ENCODE assay signal across 11 mouse cellular contexts in the genomic region with DNA sequence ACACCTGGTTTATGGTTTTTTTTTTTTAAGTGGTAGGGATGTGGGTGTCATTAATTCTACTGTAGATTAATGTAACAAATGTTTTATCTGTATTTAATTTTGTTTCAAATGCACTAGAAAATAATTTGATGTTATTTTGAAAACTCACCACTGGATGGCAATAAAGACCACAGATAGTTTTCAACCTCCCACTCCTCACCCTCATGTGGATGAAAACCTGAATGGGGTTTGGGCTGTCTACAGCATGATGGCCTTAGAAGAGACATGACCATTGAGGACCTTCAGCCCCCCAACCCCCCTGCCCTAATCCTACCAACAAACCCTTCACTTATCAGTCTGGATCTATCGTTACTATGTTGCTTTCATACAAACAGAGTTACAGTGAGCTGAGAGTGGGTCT. TPM values are rescaled to one million over a fixed set of nuclear protein-coding genes. Genes with fewer than 3 reads are reported as not detected.
DNase-seq lines count a peak whose midpoint lies in the region; ATAC-seq lines count a peak whose summit lies in the region.
"Had no signal": no experiment of that assay in that cellular context is flagged by ENCODE, and none has a peak within 500 bp of the region (broad histone marks: within the 10 kb centered on the region; RNA-seq: fewer than 3 reads in every experiment).

No protein-coding gene starts in this region.

- H3K27me3 ChIP-seq in midbrain, embryonic 14.5 days (ENCODE audit: control insufficient read depth, insufficient read depth, low read length): no peaks in the 10 kb centered on the region

- no peaks in the 10 kb centered on the region for H3K9me3 ChIP-seq in midbrain, embryonic 14.5 days (ENCODE audit: control insufficient read depth, low read length)

- peak; percentile 67; the same call in 1 of the 2 replicates for ATAC-seq in midbrain, embryonic 14.5 days (ENCODE audit: low FRiP score, low TSS enrichment)
- ATAC-seq: activated CD4-positive, CD25-positive, alpha-beta regulatory T cell, adult 4 months; intestine, embryonic 16.5 days had no signal

- no peak overlapping the region for H3K27ac ChIP-seq in midbrain, embryonic 14.5 days (replicated peaks; ENCODE audit: low read depth, low read length)

- H3K4me3 ChIP-seq in midbrain, embryonic 14.5 days (replicated peaks; ENCODE audit: low read depth, low read length): no peak overlapping the region

- peak; percentile 28 to 55 for DNase-seq in cerebellum, postnatal 10 days
- DNase-seq in cerebellum, adult 11 months: no peak
- DNase-seq in layer of hippocampus, adult 11-12 months (ENCODE audit: low spot score): peak; percentile 4
- DNase-seq in layer of hippocampus, postnatal 25 days (ENCODE audit: extremely low spot score in 1 of 2, low spot score in 1 of 2): no peak
- peak; percentile 29 for DNase-seq in brain, adult 2 months (ENCODE audit: low read depth, low spot score)
- peak; percentile 79 for DNase-seq in midbrain, embryonic 14.5 days
- no peak for DNase-seq in urinary bladder, adult 2 months (ENCODE audit: low spot score)
- no peak for DNase-seq in right cerebral cortex, postnatal 25 days
- DNase-seq: cerebellum, postnatal 36 days had no signal

- H3K36me3 ChIP-seq in midbrain, embryonic 14.5 days (ENCODE audit: control insufficient read depth, insufficient read depth, low read length): no peaks in the 10 kb centered on the region

- 73% methylated on average over 1 of the region's 1 CpGs for WGBS in midbrain, embryonic 14.5 days

- H3K9ac ChIP-seq in midbrain, embryonic 14.5 days (replicated peaks; ENCODE audit: low read length): no peak overlapping the region

- no peaks in the 10 kb centered on the region for H3K4me1 ChIP-seq in midbrain, embryonic 14.5 days (ENCODE audit: control insufficient read depth, insufficient read depth, low read length)

- H3K4me2 ChIP-seq in midbrain, embryonic 14.5 days (ENCODE audit: low read length): no peak overlapping the region

RNA-seq across cellular contexts. Expression of gene Mfsd1, which starts 42.1 kb away (rescaled TPM):
- 10 to 100 TPM; 37.9 to 44.0 TPM for total RNA-seq in layer of hippocampus, postnatal 25 days (2021)
- 28.8 and 42.9 TPM in 2 replicates for polyA plus RNA-seq in midbrain, embryonic 14.5 days (2014; fragmentation: Nextera tagmentation; extraction: Ambion mirVana)
- 41.6 and 42.2 TPM in 2 replicates for polyA plus RNA-seq in urinary bladder, adult 2 months (2012; rRNA removed)

Comparison
In these comparisons a context has a peak if more than half of its experiments do, and no peak if none do; other contexts are left out.
1. DNase-seq: peak in cerebellum, postnatal 10 days (2 of 2), layer of hippocampus, adult 11-12 months (single experiment), brain, adult 2 months (single experiment) and midbrain, embryonic 14.5 days (single experiment); none in cerebellum, adult 11 months (single experiment), layer of hippocampus, postnatal 25 days (0 of 2), urinary bladder, adult 2 months (single experiment) and right cerebral cortex, postnatal 25 days (single experiment).